Mouse (Mus musculus) ES-E14 (cell line): Measurements from ENCODE around the gene Trim47. TPM values are rescaled to one million over a fixed set of nuclear protein-coding genes. Genes with fewer than 3 reads are reported as not detected.

ENCODE experiments used
- DNase-seq: peaks from one replicate; pipeline ENCODE4 v3.0.0-alpha.2; 2013; ENCODE audit warnings: low read depth, low spot score
- H3K27ac ChIP-seq: 2 replicates; pipeline ENCODE4 v1.5.1; 2012; ENCODE audit warnings: low read depth, mild to moderate bottlenecking, low read length, moderate library complexity, mixed read lengths; ENCODE audit not compliant: poor library complexity, insufficient read depth, severe bottlenecking
- H3K36me3 ChIP-seq: 2 replicates; pipeline ENCODE4 v1.6.1; 2012; ENCODE audit warnings: mild to moderate bottlenecking, low read length, moderate library complexity, mixed read lengths; ENCODE audit not compliant: control insufficient read depth, poor library complexity, insufficient read depth, severe bottlenecking
- H3K4me1 ChIP-seq, 2 experiments: fragments of 150-350 bp in 1 of 2; sonication (generic) in 1 of 2; 2 replicates each; pipeline ENCODE4 v1.6.1; 2012; ENCODE audit warnings: low read length in 2 of 2, mild to moderate bottlenecking in 1 of 2, mixed read lengths in 1 of 2; ENCODE audit not compliant: control insufficient read depth in 2 of 2, insufficient read depth in 2 of 2, poor library complexity in 1 of 2
- H3K4me3 ChIP-seq, 2 experiments: fragments of 150-350 bp in 1 of 2; sonication (generic) in 1 of 2; 2 replicates each; pipeline ENCODE4 v1.5.1; 2012; ENCODE audit warnings: low read length in 2 of 2, low read depth in 1 of 2, mild to moderate bottlenecking in 1 of 2, mixed read lengths in 1 of 2; ENCODE audit not compliant: insufficient read depth in 1 of 2, poor library complexity in 1 of 2, severe bottlenecking in 1 of 2
- H3K9ac ChIP-seq: 2 replicates; pipeline ENCODE4 v1.6.1; 2012; ENCODE audit warnings: low read depth, mild to moderate bottlenecking, low read length, mixed read lengths; ENCODE audit not compliant: poor library complexity, insufficient read depth, severe bottlenecking
- H3K9me3 ChIP-seq: fragments of 150-350 bp; sonication (generic); 2 replicates; pipeline ENCODE4 v1.6.1; 2012; ENCODE audit warnings: low read depth, mild to moderate bottlenecking, low read length; ENCODE audit not compliant: control insufficient read depth, insufficient read depth
- CHD2 ChIP-seq: IDR thresholded peaks from 2 replicates; pipeline ENCODE4 v1.6.1; 2014; ENCODE audit warnings: mild to moderate bottlenecking, low read depth, low read length, inconsistent platforms
- HCFC1 ChIP-seq: IDR thresholded peaks from 2 replicates; pipeline ENCODE4 v1.6.1; 2012; ENCODE audit warnings: low read length, inconsistent platforms, borderline replicate concordance; ENCODE audit not compliant: insufficient read depth
- MAFK ChIP-seq: IDR thresholded peaks from 2 replicates; pipeline ENCODE4 v1.6.1; 2014; ENCODE audit warnings: mild to moderate bottlenecking, low read depth, low read length, inconsistent platforms; ENCODE audit not compliant: insufficient read depth
- ZC3H11A ChIP-seq: IDR thresholded peaks from 2 replicates; pipeline ENCODE4 v1.6.1; 2012; ENCODE audit warnings: low read depth, mild to moderate bottlenecking, inconsistent platforms, low read length, borderline replicate concordance
- ZNF384 ChIP-seq: IDR thresholded peaks from 2 replicates; pipeline ENCODE4 v1.6.1; 2012; ENCODE audit warnings: low read depth, low read length, inconsistent platforms
- in situ Hi-C, 2 experiments: fragments of 600-800 bp; cut with MboI; formaldehyde crosslinking; loops; one replicate each; pipeline ENCODE4 v1.15.1; 2025; ENCODE audit warnings: low sequenced_read_pairs in 2 of 2, inconsistent platforms in 1 of 2; ENCODE audit not compliant: unreplicated experiment in 2 of 2
- total RNA-seq: library from RNA; depleted of rRNA; stranded (reverse); fragments of 300-350 nt; gene quantifications from 2 replicates; pipeline ENCODE4 v1.2.3, GENCODE M21; 2012; rRNA removed

The Trim47 gene
- total RNA-seq, result 2.0 and 3.3 TPM in 2 replicates

DNA sequence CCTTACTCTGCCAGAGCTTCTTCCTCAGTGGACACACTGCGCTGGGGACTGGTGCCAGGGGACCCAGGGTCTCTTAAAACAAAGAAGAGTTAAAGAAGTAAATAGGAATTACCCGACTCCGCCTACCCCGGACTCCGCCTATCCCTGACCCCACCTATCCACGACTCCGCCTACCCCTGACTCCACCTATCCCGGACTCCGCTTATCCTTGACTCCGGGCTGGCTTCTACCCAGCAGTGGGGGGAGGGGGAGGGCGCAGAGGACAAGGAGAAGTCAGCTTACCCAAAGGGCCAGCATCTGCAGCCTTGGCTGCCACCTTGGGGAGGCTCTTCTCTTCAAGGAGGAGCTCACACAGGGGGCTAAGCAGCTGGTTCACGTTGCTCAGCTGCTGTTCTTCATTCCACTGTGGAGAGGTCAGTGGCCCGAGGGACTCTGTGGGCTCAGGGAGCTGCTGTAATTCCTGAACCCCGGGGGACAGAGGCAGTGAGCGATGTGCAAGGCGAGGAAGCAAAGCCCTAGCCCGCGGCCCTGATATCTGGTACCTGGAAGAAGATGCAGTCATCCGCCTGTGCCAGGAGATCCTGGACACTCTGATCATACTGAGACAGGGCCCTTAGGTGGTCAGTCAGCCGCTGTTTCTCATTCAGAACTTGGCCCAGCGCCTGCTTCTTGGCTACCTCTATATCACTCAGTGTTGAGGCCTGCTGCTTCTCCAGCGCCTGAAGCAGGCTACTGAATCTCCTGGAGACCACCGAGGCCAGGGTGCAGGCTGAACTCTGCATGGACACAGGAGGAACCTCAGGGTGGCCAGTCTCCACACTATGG is at the start of gene Trim47:
Gene Trim47, minus strand, starts transcription at position 55 of the 825 bp plus-strand sequence.
- 0 out of 2 replicates have a peak within 1 kb of the TSS, but pooled peaks have one; percentile 17 for H3K9ac ChIP-seq
- TF ChIP-seq ZNF384, result no peak
- TF ChIP-seq ZC3H11A, result no peak
- no peak for TF ChIP-seq HCFC1
- TF ChIP-seq MAFK, result no peak
- TF ChIP-seq CHD2, result no peak
- peak; percentile 79 for DNase-seq
- peaks cover 10% of the 10 kb centered on the region for H3K36me3 ChIP-seq
- H3K9me3 ChIP-seq, result no peaks in the 10 kb centered on the region
- peaks cover 0 to 20% of the 10 kb centered on the region in 2 experiments; a peak in 1 of 4 replicates for H3K4me1 ChIP-seq
- peak within 1 kb of the TSS; percentile 13 to 57; a peak in 3 of 4 replicates for H3K4me3 ChIP-seq
- in situ Hi-C loops, result no loop called here
- no peak within 1 kb of the TSS for H3K27ac ChIP-seq

GRCm38 (mm10) chr11:116176010-116176409 is 49.0 kb upstream of the Trim47 start:
- in situ Hi-C loops, result no loop called here
- H3K36me3 ChIP-seq, result peaks cover 17% of the 10 kb centered on the region
- H3K9ac ChIP-seq, result no peak overlapping the region

GRCm38 (mm10) chr11:116174775-116175448 is 47.9 kb upstream of the Trim47 start:
- in situ Hi-C loops, result no loop called here
- no peak for TF ChIP-seq CHD2
- TF ChIP-seq MAFK, result no peak
- no peak for TF ChIP-seq ZC3H11A
- no peak for TF ChIP-seq HCFC1
- TF ChIP-seq ZNF384, result no peak
- H3K27ac ChIP-seq, result no peak overlapping the region
- H3K36me3 ChIP-seq, result peaks cover 13% of the 10 kb centered on the region
- no peak for DNase-seq
- H3K4me3 ChIP-seq, result no peak overlapping the region
- H3K4me1 ChIP-seq, result peaks cover 0 to 3% of the 10 kb centered on the region in 2 experiments; a peak in 1 of 4 replicates
- H3K9ac ChIP-seq, result no peak overlapping the region
- H3K9me3 ChIP-seq, result no peaks in the 10 kb centered on the region

More at GRCm38 (mm10) chr11:116176010-116176409, 49.0 kb upstream of the Trim47 start:
- no peak overlapping the region for H3K4me3 ChIP-seq
- peaks cover 0 to 3% of the 10 kb centered on the region in 2 experiments; a peak in 1 of 4 replicates for H3K4me1 ChIP-seq
- no peak for DNase-seq
- H3K27ac ChIP-seq, result no peak overlapping the region
- no peaks in the 10 kb centered on the region for H3K9me3 ChIP-seq
- no peak for TF ChIP-seq HCFC1
- no peak for TF ChIP-seq MAFK
- no peak for TF ChIP-seq CHD2
- no peak for TF ChIP-seq ZC3H11A
- no peak for TF ChIP-seq ZNF384

DNA sequence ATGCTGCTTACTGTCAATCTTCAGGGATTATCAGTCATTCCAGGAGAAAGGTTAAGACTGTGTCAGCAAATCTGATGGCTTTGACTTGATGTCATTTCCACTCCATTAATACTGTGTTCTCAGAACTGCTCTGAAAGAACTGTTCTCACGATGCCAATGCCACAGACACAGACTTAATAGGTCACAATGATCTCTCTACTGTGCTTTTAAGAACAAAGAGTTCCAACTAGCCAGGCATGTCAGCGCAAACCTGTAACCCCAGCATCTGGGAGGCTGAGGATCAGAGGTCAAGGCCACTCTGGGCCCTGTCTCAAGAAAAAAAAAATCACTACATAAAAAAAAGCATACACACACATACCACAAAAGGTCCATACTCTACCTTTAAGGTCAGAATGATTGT is 44.9 kb upstream of the Trim47 start:
- DNase-seq, result no peak
- H3K27ac ChIP-seq, result no peak overlapping the region
- no peaks in the 10 kb centered on the region; a peak in 2 of 4 replicates for H3K4me1 ChIP-seq
- no peak overlapping the region for H3K9ac ChIP-seq
- no peaks in the 10 kb centered on the region for H3K9me3 ChIP-seq
- H3K36me3 ChIP-seq, result peaks cover 9% of the 10 kb centered on the region; the same call in 1 of the 2 replicates
- in situ Hi-C loops, result no loop called here
- no peak overlapping the region for H3K4me3 ChIP-seq
- TF ChIP-seq ZC3H11A (no peak), CHD2 (no peak), MAFK (no peak), ZNF384 (no peak), HCFC1 (no peak)
